Mouse (Mus musculus) spleen, postnatal 14 days (tissue): ENCODE data around the gene Phc2.
"Not testable (repeated sequence)": the region's sequence is repeated elsewhere in the genome, so short reads cannot be mapped to it uniquely, and the experiment has no call there.

Experiments
- DNase-seq, 2 experiments: peaks; one replicate each; pipeline ENCODE4 v3.0.0; 2021 to 2022; ENCODE audit warnings: low spot score in 2 of 2

The Phc2 gene

DNA sequence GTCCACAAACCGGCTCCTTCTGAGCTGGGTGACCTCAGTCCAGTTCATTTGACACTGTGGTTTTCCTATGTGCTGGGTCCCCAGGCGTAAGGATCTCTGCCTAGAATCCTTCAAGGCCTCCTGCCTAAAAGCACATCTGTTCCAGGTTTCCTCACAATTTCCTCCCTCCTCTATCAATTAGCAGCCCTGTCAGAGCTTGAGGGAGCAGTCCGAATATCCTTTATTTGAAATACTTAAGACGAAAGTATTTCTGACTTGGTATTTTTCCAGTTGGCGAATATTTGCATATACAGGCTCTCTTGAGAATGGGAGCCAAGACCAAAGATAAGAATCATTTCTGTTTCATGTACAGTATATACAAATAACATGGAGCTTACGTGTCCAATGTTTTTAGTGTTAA, 8.6 kb upstream of the Phc2 start:
- DNase-seq, result no peak

DNA sequence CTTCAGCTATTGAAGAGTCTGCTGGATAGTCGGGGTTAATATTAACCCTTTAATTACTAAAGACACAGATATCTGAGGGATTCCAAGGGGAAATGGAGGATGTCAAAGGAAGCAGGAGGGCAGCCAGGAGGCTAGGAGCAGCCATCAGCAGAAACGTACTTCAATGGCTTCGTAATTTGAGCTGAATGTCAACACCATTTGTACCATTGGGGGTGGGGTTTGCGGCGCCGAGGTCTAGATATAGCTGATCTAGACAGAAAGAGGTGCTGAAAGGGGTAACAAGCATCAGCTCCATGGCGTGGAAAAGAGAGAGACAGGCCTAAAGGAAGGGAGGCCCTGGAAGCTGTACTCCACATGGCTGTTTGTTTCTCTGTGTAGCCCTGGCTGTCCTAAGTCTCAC, 7.7 kb upstream of the Phc2 start:
- no peak for DNase-seq

DNA sequence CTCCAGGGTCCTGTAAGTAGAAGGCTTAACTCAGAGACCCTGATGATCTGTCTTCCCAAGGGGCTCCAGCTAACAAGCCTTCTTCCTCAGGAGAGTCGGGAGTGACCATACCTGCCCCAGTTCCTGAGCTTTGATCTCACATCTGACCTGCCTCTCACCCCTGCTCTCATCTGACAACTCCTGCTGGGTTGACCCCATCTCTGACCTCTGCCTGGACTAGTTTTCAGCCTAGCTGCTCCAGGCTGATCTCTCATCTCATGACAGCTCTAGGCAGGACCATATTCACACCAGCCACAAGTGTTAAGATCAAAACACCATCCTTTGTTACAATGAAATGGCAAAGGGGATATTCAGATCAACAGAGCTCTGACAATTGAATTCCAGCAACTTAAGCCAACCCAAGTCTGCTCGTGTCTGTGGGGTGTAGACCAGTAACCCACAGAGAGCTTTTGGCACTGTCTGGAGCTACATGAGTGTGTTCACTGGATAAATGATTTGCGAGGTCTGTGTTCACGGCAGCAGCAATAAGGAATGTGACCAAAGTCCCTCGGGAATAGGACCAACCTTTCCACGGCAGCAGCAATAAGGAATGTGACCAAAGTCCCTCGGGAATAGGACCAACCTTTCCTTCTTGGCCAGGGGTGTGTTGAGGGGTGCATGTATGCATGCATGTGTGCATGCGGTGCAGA, 5.8 kb upstream of the Phc2 start:
- no peak for DNase-seq

DNA sequence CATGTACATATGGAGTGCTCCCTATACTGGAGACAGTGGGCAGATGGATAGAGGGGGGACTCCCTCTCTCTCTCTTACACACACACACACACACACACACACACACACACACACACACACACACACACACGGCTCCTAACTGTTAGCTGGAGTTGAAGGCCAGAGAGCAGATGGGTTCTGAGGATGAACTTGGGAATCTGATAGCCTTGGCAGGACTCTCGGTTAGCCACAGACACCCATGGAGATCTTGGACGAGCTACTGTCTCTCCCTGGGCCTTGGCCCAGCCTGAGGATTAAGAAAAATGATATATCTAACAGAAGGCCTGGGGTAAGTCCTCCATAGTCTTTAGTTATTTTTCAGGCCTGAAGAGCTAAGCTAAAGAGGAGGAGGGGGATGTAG, 3.0 kb upstream of the Phc2 start:
- no peak for DNase-seq

DNA sequence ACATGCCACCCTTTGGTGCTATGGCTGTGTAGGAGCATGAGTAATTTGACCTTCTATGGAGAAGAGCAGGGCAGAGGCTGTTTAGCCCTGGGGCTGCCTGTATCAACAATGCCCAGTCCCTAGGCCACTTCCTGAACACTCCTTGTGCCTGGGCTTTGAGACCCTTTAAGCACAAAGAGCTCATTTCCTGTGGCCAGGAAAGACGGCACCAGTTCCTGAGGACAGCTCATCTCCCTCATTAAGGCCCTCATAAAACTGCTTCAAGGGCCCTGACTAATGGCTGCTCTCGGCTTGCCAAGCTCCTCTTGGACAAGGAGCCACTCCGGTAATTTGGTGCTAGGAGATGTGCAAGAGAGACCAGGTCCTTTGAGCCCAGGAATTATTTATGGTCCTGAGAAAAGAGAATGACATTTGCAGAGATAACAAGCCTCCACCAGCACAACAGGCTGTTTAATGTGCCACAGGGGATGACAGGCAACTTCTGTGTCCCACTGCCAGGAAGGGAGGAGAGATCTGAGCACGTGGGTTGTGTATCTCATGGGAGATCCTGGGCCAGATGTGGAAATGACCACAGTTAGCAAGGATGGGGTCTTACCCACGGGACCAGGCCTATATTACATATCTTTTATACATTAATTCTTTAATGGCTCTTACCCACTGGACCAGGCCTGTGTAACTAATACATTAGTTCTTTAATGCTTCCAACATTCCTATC, 1.8 kb upstream of the Phc2 start:
- DNase-seq, result no peak

DNA sequence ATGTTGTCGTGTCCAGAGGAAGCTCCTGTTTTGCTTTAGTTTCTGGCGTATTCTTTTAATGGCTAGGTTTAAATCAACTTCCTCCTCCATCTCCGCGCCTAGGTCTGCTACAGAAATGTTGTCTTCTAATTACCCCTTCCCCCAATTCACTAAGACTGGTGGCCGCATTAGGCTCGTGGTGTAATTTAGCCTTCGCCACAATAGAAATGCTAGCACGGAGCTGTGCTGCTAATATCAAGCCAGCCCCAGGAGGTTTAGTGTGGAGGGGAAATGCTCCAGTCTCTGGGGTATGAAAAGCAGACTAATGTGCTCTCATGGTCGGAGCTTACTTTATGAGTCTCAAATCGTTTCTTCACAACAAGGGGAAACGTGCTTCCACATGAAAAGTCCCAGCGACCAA, 944 bp downstream of the Phc2 start:
- DNase-seq, result no peak

DNA sequence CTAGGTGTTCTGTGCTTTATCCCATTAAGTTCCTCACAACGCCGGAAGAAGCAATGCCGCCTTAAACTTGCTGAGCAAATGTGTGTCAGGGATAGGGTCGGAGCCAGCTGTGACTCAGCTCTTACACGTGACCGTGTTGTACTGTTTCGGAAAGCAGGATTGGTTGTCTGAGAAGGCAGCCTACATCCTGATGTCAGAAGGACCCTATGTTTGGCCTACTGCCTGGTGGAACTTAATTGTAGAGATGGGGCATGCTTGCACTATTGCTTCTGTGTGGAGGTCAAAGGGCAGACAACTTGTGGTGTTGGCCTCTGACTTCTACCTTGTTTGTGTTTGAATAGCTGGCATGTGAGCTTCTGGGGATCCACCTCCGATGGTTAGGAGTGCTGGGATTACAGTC, 5.7 kb downstream of the Phc2 start:
- no peak for DNase-seq

DNA sequence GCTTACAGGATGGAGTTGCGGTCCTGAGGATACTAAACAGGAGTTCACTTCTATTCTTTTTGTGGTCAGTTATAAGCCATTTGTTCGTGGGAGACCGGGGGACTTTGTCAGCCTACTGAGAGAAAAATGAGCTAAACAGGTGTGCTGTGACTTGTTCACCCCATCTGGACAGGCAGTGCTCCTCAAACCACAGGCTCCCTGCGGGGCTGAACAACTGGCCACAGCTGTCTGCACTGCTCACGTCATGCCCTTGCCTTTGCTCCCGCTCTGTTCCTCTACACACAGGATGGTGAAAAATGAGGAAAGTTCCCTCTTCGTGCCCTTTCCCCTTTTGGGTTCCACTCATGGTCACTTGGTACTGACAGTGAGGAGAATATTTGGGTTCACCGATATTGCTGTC, 6.6 kb downstream of the Phc2 start:
- DNase-seq, result no peak

DNA sequence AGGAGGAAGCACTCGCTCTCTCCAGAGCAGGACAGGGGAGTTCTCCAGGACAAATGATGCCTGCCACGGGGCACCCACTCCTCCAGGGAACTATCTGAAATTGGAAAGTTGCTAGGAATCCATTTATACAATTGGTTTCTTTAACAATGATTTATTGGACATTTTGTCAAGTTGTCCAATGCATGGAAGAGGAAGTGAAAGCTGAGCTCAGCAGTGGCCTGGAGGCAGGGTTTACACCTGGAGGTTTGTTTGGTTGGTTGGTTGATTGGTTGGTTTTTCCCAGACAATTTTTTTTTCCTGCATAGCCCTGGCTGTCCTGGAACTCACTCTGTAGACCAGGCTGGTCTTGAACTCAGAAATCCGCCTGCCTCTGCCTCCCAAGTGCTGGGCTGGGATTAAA, 9.5 kb downstream of the Phc2 start:
- no peak for DNase-seq

DNA sequence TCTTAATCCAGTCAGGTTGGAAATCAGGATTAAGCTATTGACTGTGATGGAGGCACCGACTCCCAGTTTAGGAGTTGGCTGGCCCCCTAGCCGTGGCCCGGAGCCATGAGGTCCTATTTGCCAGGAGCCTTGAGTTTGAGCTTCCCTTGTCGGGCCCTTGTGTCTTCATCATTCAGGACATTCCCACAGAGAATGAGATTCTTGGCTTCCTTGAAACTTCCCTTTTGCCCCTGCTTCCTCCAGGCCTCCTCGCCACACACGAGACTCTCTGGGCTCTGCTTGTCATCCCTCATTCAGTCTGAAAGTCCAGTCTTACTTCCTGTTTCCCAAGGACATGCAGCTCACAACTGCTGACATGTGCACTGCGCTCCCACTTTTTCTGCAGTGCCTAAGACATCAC, 11.9 kb downstream of the Phc2 start:
- DNase-seq, result not testable (repeated sequence)

DNA sequence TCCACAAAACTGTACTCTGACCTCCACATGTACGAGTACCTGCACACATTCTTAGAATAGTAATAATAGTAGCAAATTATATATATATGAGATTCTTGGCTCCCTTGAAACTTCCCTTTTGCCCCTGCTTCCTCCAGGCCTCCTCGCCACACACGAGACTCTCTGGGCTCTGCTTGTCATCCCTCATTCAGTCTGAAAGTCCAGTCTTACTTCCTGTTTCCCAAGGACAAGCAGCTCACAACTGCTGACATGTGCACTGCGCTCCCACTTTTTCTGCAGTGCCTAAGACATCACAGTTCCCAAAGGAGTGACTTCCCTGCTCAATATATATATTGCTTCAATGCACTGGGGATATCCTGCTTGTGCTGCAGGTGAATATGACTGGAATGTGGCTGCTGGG, 12.7 kb downstream of the Phc2 start:
- not testable (repeated sequence) for DNase-seq

DNA sequence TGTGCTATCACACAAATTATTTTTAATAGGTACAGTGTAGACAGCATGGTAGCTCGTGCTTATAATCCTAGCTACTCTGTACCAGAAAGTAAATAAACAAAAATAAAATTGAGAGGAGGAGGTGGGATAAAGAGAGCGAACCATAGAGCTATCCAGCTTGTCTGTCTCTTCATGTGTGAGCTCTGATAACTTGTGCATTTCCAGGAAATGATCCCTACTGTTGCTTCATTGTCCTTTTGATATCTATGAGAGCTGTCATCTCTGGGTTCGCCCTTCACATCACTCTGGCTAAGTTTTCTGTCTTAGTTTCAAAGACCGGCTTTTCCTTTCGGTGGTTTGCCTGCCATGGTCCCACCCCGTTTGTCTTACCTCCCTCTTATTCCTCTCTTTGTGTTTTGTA, 14.7 kb downstream of the Phc2 start:
- no peak for DNase-seq

DNA sequence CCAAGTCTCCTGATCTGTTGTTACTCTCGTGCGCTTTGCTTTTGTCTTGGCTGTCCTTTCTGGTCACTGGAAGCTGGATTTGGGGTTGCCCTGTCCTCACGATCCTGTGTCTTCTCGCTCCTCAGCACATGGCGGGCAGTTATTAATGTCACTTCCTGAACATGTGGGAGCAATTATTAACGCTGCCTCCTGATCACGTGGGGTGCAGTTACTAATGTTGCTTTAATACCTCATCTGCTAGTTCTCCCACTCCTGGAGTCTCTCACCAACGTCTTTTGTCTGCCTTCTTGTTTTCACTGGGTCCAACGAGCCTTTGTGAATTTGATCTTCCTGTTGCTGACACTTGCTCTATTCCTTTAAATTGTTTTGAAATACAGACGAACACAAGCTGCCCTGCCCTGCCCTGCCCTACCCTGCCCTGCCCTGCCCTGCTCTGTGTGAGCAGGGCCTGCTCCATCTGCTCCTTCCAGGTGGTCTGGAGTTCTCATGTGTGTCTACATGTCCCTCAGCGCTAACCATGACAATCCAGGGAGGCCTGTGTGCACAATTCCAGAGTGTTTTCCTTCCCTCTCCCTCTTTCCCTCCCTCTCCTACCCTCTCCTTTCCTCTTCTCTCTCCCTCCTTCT, 16.2 kb downstream of the Phc2 start:
- DNase-seq, result no peak

DNA sequence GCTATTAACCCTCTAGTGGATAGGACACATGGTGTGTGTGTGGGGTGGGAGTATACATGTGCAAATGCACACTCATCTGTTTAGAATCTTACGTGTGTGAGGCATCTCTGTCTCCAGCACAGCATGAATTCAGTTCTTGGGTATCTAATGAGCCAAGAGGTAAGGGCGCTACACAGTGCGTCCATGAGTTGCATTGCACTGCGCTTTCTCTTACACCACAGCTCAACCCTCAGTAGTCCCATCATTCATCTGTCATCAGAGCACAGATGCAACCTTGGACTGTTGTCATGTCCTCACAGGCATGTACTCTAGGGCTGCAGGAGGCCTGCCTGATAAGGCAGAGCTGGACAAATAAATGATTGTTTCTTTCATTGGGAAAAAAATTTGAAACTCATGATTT, 18.0 kb downstream of the Phc2 start:
- DNase-seq, result no peak

DNA sequence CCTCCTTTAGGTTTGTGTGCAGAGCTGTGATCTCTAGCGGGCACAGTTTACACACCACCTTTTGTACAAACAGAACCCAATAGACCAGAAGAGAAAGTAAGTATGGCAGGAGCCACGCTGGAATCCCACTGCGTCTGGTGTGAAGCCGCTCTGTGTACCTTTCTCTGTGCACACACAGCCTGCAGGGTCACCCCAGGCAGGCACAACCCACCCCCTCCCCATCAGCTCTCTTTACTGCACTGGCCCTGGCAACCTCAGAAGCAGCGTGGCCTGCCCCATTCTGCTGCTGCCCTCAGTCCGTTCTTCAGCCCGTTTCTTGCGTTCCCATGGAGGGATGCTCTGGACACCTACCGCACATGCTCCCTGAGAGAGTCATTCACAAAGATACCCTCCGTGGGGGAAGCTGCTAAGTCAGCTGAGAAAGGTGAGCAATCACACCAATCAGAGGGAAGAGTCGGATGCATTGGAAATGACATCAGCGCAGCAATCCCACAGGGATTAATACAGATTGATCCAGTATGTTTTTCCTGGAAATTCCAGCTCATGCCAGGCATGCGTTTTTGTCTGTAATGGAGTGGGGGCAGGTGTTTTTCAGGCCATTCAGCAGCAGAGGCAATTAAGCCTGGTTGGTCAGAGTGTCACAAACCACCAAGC, 24.2 kb downstream of the Phc2 start:
- no peak for DNase-seq

DNA sequence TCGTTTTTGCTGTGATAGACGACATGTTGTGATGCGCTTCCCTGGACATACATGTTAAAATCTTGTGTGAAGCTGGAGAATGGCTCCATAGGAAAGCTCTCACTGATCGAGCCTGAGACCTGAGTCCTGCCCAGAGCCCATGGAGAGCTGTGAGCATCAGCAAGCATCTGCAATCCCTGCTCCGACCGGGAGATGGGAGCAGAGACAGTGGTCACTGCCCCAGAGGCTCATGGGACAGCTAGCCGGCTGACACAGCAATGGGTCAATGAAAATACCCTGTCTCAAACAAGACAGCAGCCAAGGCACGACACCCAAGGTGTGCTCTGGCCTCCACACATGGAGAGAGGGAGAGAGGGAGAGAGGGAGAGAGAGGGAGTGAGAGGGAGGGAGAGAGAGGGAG, 26.6 kb downstream of the Phc2 start:
- DNase-seq, result no peak

DNA sequence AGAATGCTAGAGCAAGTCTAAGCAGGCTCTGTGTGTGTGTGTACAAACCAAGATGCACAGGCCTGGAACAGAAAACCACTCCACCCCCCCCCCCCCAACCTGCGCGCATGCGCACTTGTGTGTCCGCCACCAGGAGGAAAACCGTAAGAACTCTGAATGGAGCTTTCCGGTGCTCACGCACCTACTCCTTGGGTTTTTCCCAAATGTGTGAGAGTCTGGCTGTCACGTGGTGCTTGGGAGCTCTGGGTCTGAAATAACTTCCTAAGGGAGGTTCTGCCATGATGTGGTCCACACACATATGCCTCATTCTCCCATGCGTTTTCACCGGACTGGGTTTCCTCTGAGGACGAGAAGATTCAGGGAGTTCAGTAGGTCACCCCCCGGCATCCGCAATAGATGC, 27.8 kb downstream of the Phc2 start:
- no peak for DNase-seq

DNA sequence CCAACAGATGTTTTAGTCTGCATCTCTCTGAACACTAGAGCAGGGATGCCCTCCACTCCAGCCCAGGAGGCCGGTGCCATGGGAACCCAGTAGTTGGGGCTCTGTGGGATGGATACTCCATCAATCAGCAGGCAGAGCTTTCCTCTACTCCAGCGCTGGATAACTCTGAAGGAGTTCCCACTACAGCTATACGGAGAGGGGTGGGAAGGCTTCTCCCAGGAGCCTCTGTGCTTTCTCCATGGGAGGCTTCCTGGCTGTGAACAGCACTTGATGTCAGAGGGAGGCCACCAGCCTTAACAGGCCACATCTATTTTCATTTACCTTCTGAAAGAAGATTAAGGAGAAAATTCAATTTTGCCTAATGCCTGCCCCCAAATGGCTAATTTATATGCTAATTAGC, 29.2 kb downstream of the Phc2 start:
- DNase-seq, result no peak

DNA sequence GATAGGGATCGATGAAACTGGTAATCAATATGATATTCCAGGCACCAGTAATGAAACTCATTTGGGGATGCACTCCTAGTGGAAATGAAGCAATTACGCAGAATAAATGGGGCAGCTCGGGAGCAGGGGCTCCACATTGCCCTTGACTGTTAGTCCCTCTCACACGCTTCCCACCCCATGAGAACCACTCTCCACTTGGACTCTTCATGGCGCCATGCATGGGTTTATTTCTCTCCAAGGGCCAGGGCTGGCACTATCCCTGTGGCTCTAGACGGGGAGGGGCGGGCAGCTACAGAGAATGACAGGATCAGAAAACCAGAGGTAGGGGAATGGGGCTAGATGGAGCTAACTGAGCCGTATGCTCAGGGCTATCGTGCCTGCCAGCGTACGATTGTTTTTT, 29.6 kb downstream of the Phc2 start:
- DNase-seq, result no peak

DNA sequence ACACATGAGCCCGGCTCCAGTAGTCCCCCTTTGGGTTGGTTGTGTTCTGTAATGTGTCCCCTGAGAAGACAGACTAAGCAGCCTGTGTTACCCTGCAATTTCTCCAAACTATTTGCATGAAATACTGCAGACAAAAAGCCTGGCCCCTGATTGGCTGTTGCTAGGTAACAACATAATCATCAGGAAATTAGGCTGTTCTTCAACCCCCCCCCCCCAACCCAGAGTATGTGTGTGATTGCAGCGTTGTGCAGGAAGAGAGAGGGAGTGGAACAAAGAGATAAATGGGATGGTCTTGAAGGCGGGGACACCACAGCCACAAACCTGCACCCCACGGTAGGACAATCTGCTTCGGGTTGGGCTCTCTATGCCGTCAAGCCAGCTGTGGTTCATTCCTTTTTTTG, 34.0 kb downstream of the Phc2 start:
- no peak for DNase-seq

DNA sequence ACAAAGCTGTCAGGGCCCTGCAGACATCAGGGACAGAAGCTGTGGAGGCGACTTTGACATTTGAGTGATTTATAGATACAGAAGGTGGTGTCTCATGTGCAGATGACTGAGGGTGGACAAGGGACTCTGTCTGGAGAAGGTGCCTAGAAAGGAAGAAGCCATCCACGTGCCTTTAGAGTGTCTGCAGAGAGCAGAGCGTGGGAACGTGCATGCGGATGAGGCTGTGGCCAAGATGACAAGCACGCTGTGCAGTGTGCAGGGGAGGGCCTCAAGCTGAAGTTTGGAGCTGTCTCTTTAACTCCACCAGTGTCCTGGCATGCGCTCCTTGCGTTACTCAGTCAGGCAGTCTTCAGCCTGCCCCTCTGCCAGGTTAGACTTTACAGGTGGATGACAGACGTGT, 34.5 kb downstream of the Phc2 start:
- no peak for DNase-seq

DNA sequence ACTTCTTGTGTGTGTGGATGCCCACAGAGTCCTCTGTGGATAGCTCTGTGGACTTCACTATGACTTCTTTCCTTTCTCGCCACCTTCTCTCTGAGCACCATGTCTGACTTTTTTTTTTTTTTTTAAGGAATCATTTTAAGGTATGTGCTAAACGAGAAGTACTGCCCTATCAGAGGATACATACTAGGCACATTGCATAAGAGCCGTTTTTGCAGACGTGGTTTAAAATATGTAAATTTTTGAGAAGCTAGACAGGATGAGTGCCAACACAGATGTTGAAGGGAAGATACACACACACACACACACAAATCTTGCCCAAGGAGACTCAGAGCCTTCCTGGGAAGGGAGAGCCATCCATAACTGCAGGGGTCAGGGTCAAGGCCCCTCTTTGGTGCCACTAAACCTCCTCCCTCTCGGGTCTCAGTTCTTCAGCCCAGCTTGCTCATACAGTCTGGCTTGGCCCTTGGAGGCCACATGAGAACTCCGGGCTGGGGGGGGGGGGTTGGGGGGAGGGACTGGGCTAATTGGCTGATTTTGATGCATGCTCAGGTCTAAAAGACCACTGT, 35.3 kb downstream of the Phc2 start:
- no peak for DNase-seq

DNA sequence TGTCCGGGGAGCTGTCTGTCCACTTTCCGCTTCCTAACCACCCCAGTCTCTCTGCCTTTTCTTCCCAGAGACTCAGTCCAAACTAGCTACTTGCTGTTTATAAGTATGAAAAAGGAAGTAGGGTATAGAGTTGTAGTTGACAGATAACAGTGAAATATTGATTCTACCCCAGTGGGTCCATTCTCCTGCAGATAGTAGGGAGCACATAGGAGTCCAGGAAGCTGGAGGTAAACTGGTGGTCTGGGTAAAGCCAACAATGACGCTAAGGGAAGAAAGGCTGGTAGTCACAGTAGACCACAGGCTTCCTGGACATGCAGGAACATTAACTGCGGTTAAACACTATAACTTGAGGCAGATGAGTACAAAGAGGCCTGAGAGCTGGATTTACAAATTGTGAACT, 36.7 kb downstream of the Phc2 start:
- no peak for DNase-seq
